Mouse (Mus musculus): ENCODE results near the gene Stard10. TPM values are rescaled to one million over a fixed set of nuclear protein-coding genes. Genes with fewer than 3 reads are reported as not detected.

Stard10 gene
- polyA plus RNA-seq, 1 experiment from 2014 or later, result 14.3 TPM

DNA sequence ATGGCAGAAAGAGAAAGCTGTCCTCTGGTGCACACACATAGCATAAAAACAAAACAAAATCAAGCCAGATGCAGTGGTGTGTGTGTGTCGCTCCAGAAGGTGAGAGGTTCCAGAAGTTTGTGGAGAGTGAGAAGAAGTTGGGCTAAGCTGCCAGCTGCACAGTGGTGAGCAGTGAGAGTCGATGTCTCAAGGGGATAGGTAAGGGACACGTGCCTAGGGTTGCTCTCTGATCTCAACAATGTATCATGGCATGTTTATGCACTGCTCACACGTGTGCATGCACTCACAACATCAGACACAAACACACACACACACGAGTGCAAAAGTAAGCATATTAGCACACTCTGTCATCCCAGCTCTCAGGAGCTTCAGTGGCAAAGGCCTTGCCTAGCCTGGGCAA lies 47.0 kb downstream of the Stard10 start:
- H3K4me1 ChIP-seq (replicated peaks; ENCODE audit: control insufficient read depth, insufficient read depth, low read length), result no peaks in the 10 kb centered on the region
- ATAC-seq (ENCODE audit: low FRiP score), result no peak

DNA sequence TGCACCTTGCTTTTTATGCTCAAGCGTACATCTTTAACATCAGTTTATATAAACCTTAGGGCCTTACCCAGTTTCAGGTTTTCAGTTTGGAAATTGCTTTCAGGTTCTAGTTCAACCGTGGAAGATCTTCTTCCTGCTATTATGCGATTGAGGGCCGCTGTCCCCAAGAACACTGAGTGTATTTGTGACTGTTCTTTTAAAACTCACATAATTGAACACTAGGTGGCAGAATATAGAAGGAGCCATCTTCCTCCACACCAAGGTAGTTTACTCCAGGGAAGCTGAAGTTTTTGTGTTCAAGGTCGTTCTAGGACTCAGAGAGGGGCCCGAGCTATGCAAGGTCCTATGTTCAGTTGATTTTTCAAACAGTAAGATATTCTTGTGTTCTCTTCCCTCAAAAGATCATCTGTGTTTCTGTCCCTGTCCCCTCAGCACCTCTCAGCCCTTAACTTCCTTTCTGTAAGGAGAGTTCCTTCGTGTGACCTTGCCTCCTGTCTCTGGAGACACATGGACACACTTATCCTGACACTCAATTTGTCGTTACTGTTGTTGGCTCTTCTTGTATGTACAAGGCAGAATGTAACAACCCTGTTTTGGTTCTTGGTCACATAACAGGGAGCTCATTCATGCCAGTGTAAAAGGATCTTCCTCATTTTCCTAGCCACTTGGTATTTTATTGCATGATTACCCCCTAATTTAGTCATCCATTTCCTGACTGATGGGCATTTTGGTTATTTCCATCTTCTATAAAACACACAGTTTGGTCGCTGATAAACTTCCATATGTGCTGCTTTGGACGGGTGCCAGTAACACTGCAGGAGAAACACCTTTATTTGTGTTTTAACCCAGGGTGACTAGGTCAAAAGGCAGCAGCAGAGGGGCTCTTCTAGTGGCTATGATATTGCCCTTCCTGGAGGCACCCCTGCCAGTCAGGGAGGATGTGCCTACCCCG lies 51.3 kb downstream of the Stard10 start:
- Histone ChIP-seq H3K36me3 (replicated peaks; ENCODE audit: control insufficient read depth, insufficient read depth) (no peaks in the 10 kb centered on the region), H3K4me1 (replicated peaks; ENCODE audit: control insufficient read depth, insufficient read depth, low read length) (no peaks in the 10 kb centered on the region), H3K9ac (no peak overlapping the region), H3K9me3 (ENCODE audit: control insufficient read depth, low read length) (no peaks in the 10 kb centered on the region), H3K27ac (peak overlapping the region; percentile 17; the same call in 1 of the 2 replicates), H3K4me3 (replicated peaks; ENCODE audit: low read length) (no peak overlapping the region), H3K4me2 (replicated peaks) (no peak overlapping the region), H3K27me3 (ENCODE audit: control insufficient read depth, insufficient read depth, low read length) (no peaks in the 10 kb centered on the region)
- DNase-seq (ENCODE audit: low spot score), result no peak
- no peak for ATAC-seq (ENCODE audit: low FRiP score)
- 70% methylated on average over 11 of the region's 11 CpGs for WGBS

More for the DNA sequence above, 47.0 kb downstream of the Stard10 start:
- no peak overlapping the region for H3K9ac ChIP-seq
- no peaks in the 10 kb centered on the region for H3K36me3 ChIP-seq (replicated peaks; ENCODE audit: control insufficient read depth, insufficient read depth)
- H3K4me3 ChIP-seq (replicated peaks; ENCODE audit: low read length), result no peak overlapping the region
- DNase-seq (ENCODE audit: low spot score), result no peak
- H3K27ac ChIP-seq, result no peak overlapping the region
- H3K9me3 ChIP-seq (ENCODE audit: control insufficient read depth, low read length), result no peaks in the 10 kb centered on the region
- H3K27me3 ChIP-seq (ENCODE audit: control insufficient read depth, insufficient read depth, low read length), result no peaks in the 10 kb centered on the region
- 68% methylated on average over 5 of the region's 5 CpGs for WGBS
- no peak overlapping the region for H3K4me2 ChIP-seq (replicated peaks)

DNA sequence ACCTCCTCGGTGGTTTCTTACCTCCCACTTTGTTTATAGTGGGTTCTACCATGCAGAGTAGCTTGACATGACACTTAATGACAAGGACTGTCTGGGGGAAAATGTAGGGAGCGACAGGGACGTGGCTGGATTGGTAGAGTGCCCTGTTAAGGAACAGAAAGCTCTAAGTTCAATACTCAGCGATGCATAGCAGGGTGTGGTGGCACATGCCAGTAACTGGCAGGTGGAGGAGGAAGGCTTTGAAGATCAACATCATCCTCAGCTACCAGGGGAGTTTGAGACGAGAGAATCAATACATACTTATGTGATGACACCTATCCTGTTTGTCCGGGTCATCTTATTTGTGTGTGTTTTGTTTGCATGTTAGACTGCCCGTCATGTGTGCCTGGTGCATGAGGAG lies 52.8 kb downstream of the Stard10 start:
- H3K4me2 ChIP-seq (replicated peaks), result no peak overlapping the region
- no peak overlapping the region for H3K9ac ChIP-seq
- no peak for DNase-seq (ENCODE audit: low spot score)
- no peak overlapping the region for H3K27ac ChIP-seq
- no peaks in the 10 kb centered on the region for H3K27me3 ChIP-seq (ENCODE audit: control insufficient read depth, insufficient read depth, low read length)
- H3K9me3 ChIP-seq (ENCODE audit: control insufficient read depth, low read length), result no peaks in the 10 kb centered on the region
- no peak overlapping the region for H3K4me3 ChIP-seq (replicated peaks; ENCODE audit: low read length)
- ATAC-seq (ENCODE audit: low FRiP score), result no peak
- no peaks in the 10 kb centered on the region for H3K36me3 ChIP-seq (replicated peaks; ENCODE audit: control insufficient read depth, insufficient read depth)
- H3K4me1 ChIP-seq (replicated peaks; ENCODE audit: control insufficient read depth, insufficient read depth, low read length), result 0 out of 2 replicates have a peak, but pooled peaks cover 5% of the 10 kb centered on the region
- 81% methylated on average over 7 of the region's 7 CpGs for WGBS

DNA sequence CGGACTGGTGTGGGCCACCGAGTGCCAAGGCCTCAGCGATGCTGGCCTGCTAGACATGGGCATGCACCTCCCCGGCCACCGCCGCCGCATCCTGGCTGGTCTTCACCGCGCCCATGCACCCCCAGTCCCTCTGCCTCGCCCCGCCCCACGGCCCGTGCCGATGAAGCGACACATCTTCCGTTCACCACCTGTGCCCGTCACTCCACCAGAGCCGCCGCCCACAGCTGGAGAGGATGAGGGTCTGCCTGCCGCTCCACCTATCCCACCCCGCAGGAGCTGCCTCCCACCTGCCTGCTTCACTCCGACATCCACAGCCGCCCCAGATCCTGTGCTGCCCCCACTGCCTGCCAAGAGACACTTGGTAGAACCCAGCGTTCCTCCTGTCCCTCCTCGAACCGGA lies 56.2 kb downstream of the Stard10 start:
- Histone ChIP-seq H3K27me3 (ENCODE audit: control insufficient read depth, insufficient read depth, low read length) (no peaks in the 10 kb centered on the region), H3K4me2 (replicated peaks) (no peak overlapping the region), H3K4me1 (replicated peaks; ENCODE audit: control insufficient read depth, insufficient read depth, low read length) (0 out of 2 replicates have a peak, but pooled peaks cover 5% of the 10 kb centered on the region), H3K36me3 (replicated peaks; ENCODE audit: control insufficient read depth, insufficient read depth) (no peaks in the 10 kb centered on the region), H3K9me3 (ENCODE audit: control insufficient read depth, low read length) (no peaks in the 10 kb centered on the region), H3K9ac (no peak overlapping the region), H3K27ac (no peak overlapping the region), H3K4me3 (replicated peaks; ENCODE audit: low read length) (no peak overlapping the region)
- WGBS, result 82% methylated on average over 26 of the region's 26 CpGs
- no peak for ATAC-seq (ENCODE audit: low FRiP score)
- no peak for DNase-seq (ENCODE audit: low spot score)

DNA sequence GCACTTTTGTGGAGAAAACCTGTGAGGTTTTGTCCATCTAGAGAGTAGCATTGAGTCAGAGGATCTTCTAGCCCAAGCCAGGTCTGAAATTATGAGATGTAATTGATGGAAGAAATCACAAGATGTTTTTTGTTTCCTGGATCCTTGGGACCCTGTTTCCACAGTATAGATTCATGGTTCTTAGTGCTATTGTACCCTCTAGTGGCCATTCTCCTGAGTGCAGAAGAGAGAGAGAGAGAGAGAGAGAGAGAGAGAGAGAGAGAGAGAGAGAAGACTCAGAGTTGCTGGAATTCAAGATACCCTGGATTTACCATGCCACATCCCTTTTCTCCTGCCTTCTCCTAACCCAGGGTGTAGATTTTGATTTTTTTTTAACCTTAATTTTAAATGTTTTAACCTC lies 57.3 kb downstream of the Stard10 start:
- Histone ChIP-seq H3K9me3 (ENCODE audit: control insufficient read depth, low read length) (no peaks in the 10 kb centered on the region), H3K36me3 (replicated peaks; ENCODE audit: control insufficient read depth, insufficient read depth) (no peaks in the 10 kb centered on the region), H3K4me2 (replicated peaks) (no peak overlapping the region), H3K4me1 (replicated peaks; ENCODE audit: control insufficient read depth, insufficient read depth, low read length) (0 out of 2 replicates have a peak, but pooled peaks cover 5% of the 10 kb centered on the region), H3K9ac (no peak overlapping the region), H3K27me3 (ENCODE audit: control insufficient read depth, insufficient read depth, low read length) (no peaks in the 10 kb centered on the region), H3K27ac (no peak overlapping the region), H3K4me3 (replicated peaks; ENCODE audit: low read length) (no peak overlapping the region)
- ATAC-seq (ENCODE audit: low FRiP score) (peak; percentile 75; the same call in 1 of the 2 replicates), DNase-seq (ENCODE audit: low spot score) (peak; percentile 80)

DNA sequence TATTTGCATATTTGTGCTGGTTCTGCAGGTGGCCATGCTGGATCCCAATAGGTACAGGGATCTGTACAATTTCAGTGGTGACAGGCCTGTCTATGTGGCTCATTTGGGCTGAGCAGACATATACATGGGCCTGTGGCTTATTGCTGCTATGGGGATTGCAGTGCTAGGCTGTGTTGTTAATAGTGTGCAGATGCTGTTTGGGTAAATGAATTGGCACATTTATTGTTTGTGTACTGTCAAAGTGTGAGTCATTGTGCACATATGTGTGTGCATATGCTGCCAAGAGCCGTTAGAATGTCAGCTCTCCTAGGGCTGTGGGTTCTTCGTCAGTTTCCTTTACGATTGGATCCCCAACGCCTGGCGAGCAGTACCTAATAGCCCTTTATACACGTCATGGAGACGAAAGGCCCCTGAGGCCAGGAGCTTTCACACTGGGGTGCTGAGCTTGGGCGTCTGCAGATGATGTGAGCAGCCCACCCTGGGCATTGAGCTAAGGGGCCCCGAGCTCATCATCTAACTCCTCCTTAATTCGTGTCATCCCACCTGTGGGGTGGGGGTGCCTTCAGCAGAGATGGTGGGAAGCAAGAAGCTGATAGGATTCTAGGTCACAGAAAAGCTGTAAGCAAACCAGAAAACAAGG lies 59.9 kb downstream of the Stard10 start:
- WGBS, result 66% methylated on average over 10 of the region's 10 CpGs
- DNase-seq (ENCODE audit: low spot score), result no peak
- 0 out of 2 replicates have a peak, but pooled peaks cover 5% of the 10 kb centered on the region for H3K4me1 ChIP-seq (replicated peaks; ENCODE audit: control insufficient read depth, insufficient read depth, low read length)

DNA sequence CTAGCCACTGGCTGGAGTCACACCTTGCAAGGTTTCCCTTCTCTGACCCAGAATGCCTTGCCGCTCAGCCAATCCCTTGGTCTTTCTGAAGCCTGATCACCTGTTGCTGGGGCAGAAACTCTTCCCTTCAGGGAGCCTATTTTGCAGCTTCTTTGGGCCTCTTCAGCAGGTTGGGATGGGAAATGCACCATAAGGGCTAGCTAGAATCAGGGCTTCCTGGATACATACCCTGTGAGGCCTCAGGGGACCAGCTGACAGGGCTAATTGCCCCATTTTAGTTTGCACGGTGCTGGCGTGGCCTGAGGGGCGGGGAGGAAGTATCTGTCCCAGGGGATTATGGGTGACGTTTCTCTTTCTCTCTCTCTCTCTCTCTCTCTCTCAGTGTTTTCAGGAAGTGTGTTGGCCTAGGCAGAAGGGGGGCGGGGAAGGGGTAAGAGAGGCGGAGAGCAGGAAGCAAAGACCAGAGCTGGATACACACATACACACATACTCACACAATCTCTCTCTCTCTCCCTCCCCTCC lies 60.9 kb downstream of the Stard10 start:
- H3K4me2 ChIP-seq (replicated peaks), result peak overlapping the region; percentile 24; the same call in 1 of the 2 replicates
- DNase-seq (ENCODE audit: low spot score) (no peak), ATAC-seq (ENCODE audit: low FRiP score) (no peak)
- H3K27me3 ChIP-seq (ENCODE audit: control insufficient read depth, insufficient read depth, low read length), result no peaks in the 10 kb centered on the region
- WGBS, result 36% methylated on average over 7 of the region's 7 CpGs
- H3K36me3 ChIP-seq (replicated peaks; ENCODE audit: control insufficient read depth, insufficient read depth), result no peaks in the 10 kb centered on the region
- no peak overlapping the region for H3K27ac ChIP-seq
- H3K4me3 ChIP-seq (replicated peaks; ENCODE audit: low read length), result no peak overlapping the region
- no peaks in the 10 kb centered on the region for H3K9me3 ChIP-seq (ENCODE audit: control insufficient read depth, low read length)
- H3K9ac ChIP-seq, result no peak overlapping the region
- H3K4me1 ChIP-seq (replicated peaks; ENCODE audit: control insufficient read depth, insufficient read depth, low read length), result 0 out of 2 replicates have a peak, but pooled peaks cover 5% of the 10 kb centered on the region

More for the DNA sequence above, 59.9 kb downstream of the Stard10 start:
- no peaks in the 10 kb centered on the region for H3K27me3 ChIP-seq (ENCODE audit: control insufficient read depth, insufficient read depth, low read length)
- H3K36me3 ChIP-seq (replicated peaks; ENCODE audit: control insufficient read depth, insufficient read depth), result no peaks in the 10 kb centered on the region
- no peak overlapping the region for H3K27ac ChIP-seq
- no peak overlapping the region for H3K4me2 ChIP-seq (replicated peaks)
- H3K4me3 ChIP-seq (replicated peaks; ENCODE audit: low read length), result no peak overlapping the region
- ATAC-seq (ENCODE audit: low FRiP score), result peak; percentile 31; the same call in 1 of the 2 replicates
- no peaks in the 10 kb centered on the region for H3K9me3 ChIP-seq (ENCODE audit: control insufficient read depth, low read length)
- no peak overlapping the region for H3K9ac ChIP-seq

DNA sequence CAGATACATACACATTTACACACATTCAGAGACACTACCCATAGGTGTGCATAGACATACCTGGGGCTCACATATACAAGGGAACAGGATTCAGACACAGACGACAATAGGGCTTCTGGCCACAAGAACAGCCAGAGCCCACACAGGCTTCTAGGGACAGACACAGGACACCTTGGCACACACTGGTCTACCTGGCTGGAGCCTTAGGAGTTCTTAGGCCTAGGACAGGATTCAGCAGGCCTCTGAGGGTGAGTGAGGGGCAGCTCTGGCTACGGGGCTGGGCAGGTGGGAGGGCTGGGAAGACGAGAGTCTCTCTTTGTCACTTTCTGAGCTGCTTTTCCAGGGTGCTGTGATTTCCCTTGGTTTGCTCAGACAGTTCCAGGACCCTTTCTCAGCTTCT lies 61.4 kb downstream of the Stard10 start:
- 0 out of 2 replicates have a peak, but pooled peaks cover 5% of the 10 kb centered on the region for H3K4me1 ChIP-seq (replicated peaks; ENCODE audit: control insufficient read depth, insufficient read depth, low read length)
- no peaks in the 10 kb centered on the region for H3K36me3 ChIP-seq (replicated peaks; ENCODE audit: control insufficient read depth, insufficient read depth)
- no peak overlapping the region; the same call in 1 of the 2 replicates for H3K27ac ChIP-seq
- H3K4me2 ChIP-seq (replicated peaks), result peak overlapping the region; percentile 24; the same call in 1 of the 2 replicates
- no peak overlapping the region; the same call in 1 of the 2 replicates for H3K9ac ChIP-seq
- H3K27me3 ChIP-seq (ENCODE audit: control insufficient read depth, insufficient read depth, low read length), result no peaks in the 10 kb centered on the region
- ATAC-seq (ENCODE audit: low FRiP score) (no peak), DNase-seq (ENCODE audit: low spot score) (no peak)
- 67% methylated on average over 3 of the region's 3 CpGs for WGBS
- no peaks in the 10 kb centered on the region for H3K9me3 ChIP-seq (ENCODE audit: control insufficient read depth, low read length)
- no peak overlapping the region for H3K4me3 ChIP-seq (replicated peaks; ENCODE audit: low read length)

Data from hindbrain, embryonic 14.5 days (tissue).